Comparison of ENCODE assay signal across 9 mouse cellular contexts in genomic region chr6:137519529-137520342, GRCm38 (mm10).
DNase-seq lines count a peak whose midpoint lies in the region; ATAC-seq and TF ChIP-seq lines count a peak whose summit lies in the region.
"Had no signal": no experiment of that assay in that cellular context is flagged by ENCODE, and none has a peak within 500 bp of the region (broad histone marks: within the 10 kb centered on the region; RNA-seq: fewer than 3 reads in every experiment).

No protein-coding gene starts in this region.

- no peak overlapping the region for H3K4me2 ChIP-seq in liver, embryonic 11.5 days

- DNase-seq in layer of hippocampus, adult 11-12 months (ENCODE audit: low spot score), result peak; percentile 18
- no peak for DNase-seq in layer of hippocampus, postnatal 10 days (ENCODE audit: low spot score in 2 of 2)
- peak; percentile 76 for DNase-seq in brain, adult 2 months (ENCODE audit: low read depth, low spot score)
- peak; percentile 18 to 32 for DNase-seq in left cerebral cortex, adult 2 months (ENCODE audit: extremely low spot score in 1 of 2, low spot score in 2 of 2)
- DNase-seq in right cerebral cortex, postnatal 25 days, result peak; percentile 44
- DNase-seq in urinary bladder, postnatal 36 days (ENCODE audit: low spot score in 2 of 2), result no peak
- no peak for DNase-seq in liver, embryonic 11.5 days (ENCODE audit: low spot score)
- no peak for DNase-seq in urinary bladder, postnatal 14 days (ENCODE audit: low spot score)
- DNase-seq: thymus, adult 2 months had no signal

- WGBS in liver, embryonic 11.5 days, result 79% methylated on average over 11 of the region's 11 CpGs

- no peaks in the 10 kb centered on the region for H3K9me3 ChIP-seq in liver, embryonic 11.5 days (ENCODE audit: control insufficient read depth, low read length)

- no peak overlapping the region for H3K4me3 ChIP-seq in left cerebral cortex, adult 2 months
- no peak overlapping the region for H3K4me3 ChIP-seq in liver, embryonic 11.5 days (ENCODE audit: low read depth, low read length)

- intact Hi-C loops in left cerebral cortex, adult 2 months (cut with DNase I), result no loop called here

- H3K27ac ChIP-seq in left cerebral cortex, adult 2 months, result no peak overlapping the region
- H3K27ac ChIP-seq in liver, embryonic 11.5 days (ENCODE audit: low read depth, low read length), result no peak overlapping the region

- ATAC-seq in liver, embryonic 11.5 days (replicated peaks; ENCODE audit: low FRiP score), result no peak

- no peaks in the 10 kb centered on the region for H3K27me3 ChIP-seq in liver, embryonic 11.5 days (replicated peaks; ENCODE audit: control insufficient read depth, insufficient read depth, low read length)

- H3K4me1 ChIP-seq in liver, embryonic 11.5 days (replicated peaks; ENCODE audit: control insufficient read depth, insufficient read depth, low read length), result no peaks in the 10 kb centered on the region

- TF ChIP-seq CTCF in left cerebral cortex, adult 2 months (IDR thresholded peaks at IDR 0.05), result no peak

- H3K9ac ChIP-seq in liver, embryonic 11.5 days (ENCODE audit: low read depth, low read length), result no peak overlapping the region

- H3K36me3 ChIP-seq in liver, embryonic 11.5 days (ENCODE audit: control insufficient read depth, insufficient read depth, low read length), result no peaks in the 10 kb centered on the region

Comparison
In these comparisons a context has a peak if more than half of its experiments do, and no peak if none do; other contexts are left out.
1. DNase-seq: peak in layer of hippocampus, adult 11-12 months (single experiment), brain, adult 2 months (single experiment), left cerebral cortex, adult 2 months (2 of 2) and right cerebral cortex, postnatal 25 days (single experiment); none in layer of hippocampus, postnatal 10 days (0 of 2), urinary bladder, postnatal 36 days (0 of 2), liver, embryonic 11.5 days (single experiment) and urinary bladder, postnatal 14 days (single experiment).